Mouse (Mus musculus) forebrain, embryonic 14.5 days (tissue): ENCODE measurements around the gene Myh14. TPM values are rescaled to one million over a fixed set of nuclear protein-coding genes. Genes with fewer than 3 reads are reported as not detected.

Experiments
- ATAC-seq: fragments of 200-750 bp; cut with Nextera tagmentation; 2 replicates; pipeline ENCODE4 v1.8.0; 2017; ENCODE audit warnings: mild to moderate bottlenecking, moderate library complexity
- DNase-seq: peaks from one replicate; pipeline ENCODE4 v3.0.0-alpha.2; 2015; ENCODE audit warnings: low spot score
- H3K27ac ChIP-seq: fragments of 300-500 bp; sonication (generic); 2 replicates; pipeline ENCODE4 v1.5.1; 2014; ENCODE audit warnings: low read depth, mild to moderate bottlenecking, control low read depth, low read length, moderate library complexity
- H3K27me3 ChIP-seq: fragments of 300-500 bp; sonication (generic); replicated peaks from 2 replicates; pipeline ENCODE4 v1.6.1; 2014; ENCODE audit warnings: low read length, control low read depth, mixed read lengths; ENCODE audit not compliant: control insufficient read depth, insufficient read depth
- H3K36me3 ChIP-seq: fragments of 300-500 bp; sonication (generic); 2 replicates; pipeline ENCODE4 v1.6.1; 2014; ENCODE audit warnings: low read length, control low read depth; ENCODE audit not compliant: control insufficient read depth, insufficient read depth
- H3K4me1 ChIP-seq: fragments of 300-500 bp; sonication (generic); 2 replicates; pipeline ENCODE4 v1.6.1; 2014; ENCODE audit warnings: antibody characterized with exemption, low read length, control low read depth; ENCODE audit not compliant: control insufficient read depth, insufficient read depth
- H3K4me2 ChIP-seq: fragments of 300-500 bp; sonication (generic); 2 replicates; pipeline ENCODE4 v1.6.1; 2014; ENCODE audit warnings: mild to moderate bottlenecking, control low read depth, low read length
- H3K4me3 ChIP-seq: fragments of 300-500 bp; sonication (generic); 2 replicates; pipeline ENCODE4 v1.5.1; 2014; ENCODE audit warnings: low read depth, low read length, control low read depth
- H3K9ac ChIP-seq: fragments of 300-500 bp; sonication (generic); 2 replicates; pipeline ENCODE4 v1.6.1; 2014; ENCODE audit warnings: mild to moderate bottlenecking, low read length, control low read depth, moderate library complexity
- H3K9me3 ChIP-seq: fragments of 300-500 bp; sonication (generic); replicated peaks from 2 replicates; pipeline ENCODE4 v1.6.1; 2016; ENCODE audit warnings: low read length, control low read depth, mixed read lengths; ENCODE audit not compliant: control insufficient read depth
- WGBS: fragments of 180-500 bp; shearing (Covaris S2); extraction: QIAGEN DNeasy Blood & Tissue Kit; methylation state at CpG from one replicate; pipeline ENCODE4 v1.1.7; 2014; 5-methylcytosine and 5-hydroxymethylcytosine counted together
- polyA plus RNA-seq: library from polyadenylated mRNA; unstranded; fragments of >200 nt; fragmentation: Nextera tagmentation; extraction: Ambion mirVana; gene quantifications from 2 replicates; pipeline ENCODE4 v1.2.1, GENCODE M21; 2014

Myh14 gene
- polyA plus RNA-seq, 1 experiment from 2014 or later = 1.1 TPM

GRCm38 (mm10) chr7:44636684-44637083, 34.0 kb downstream of the Myh14 start:
- Histone ChIP-seq H3K36me3 (no peaks in the 10 kb centered on the region), H3K27me3 (peaks cover 23% of the 10 kb centered on the region), H3K9me3 (no peaks in the 10 kb centered on the region), H3K4me2 (no peak overlapping the region), H3K9ac (no peak overlapping the region), H3K4me1 (no peaks in the 10 kb centered on the region), H3K27ac (no peak overlapping the region), H3K4me3 (no peak overlapping the region)
- ATAC-seq (no peak), DNase-seq (no peak)
- WGBS = 81% methylated on average over 9 of the region's 9 CpGs

- 13% methylated on average over 15 of the region's 15 CpGs for WGBS
- Histone ChIP-seq H3K36me3 (no peaks in the 10 kb centered on the region), H3K9ac (no peak overlapping the region), H3K27ac (no peak overlapping the region), H3K4me2 (no peak overlapping the region), H3K4me1 (no peaks in the 10 kb centered on the region), H3K9me3 (no peaks in the 10 kb centered on the region), H3K4me3 (no peak overlapping the region), H3K27me3 (peaks cover 9% of the 10 kb centered on the region)
- no peak for ATAC-seq
- DNase-seq = no peak
Measured at GRCm38 (mm10) chr7:44633407-44633806, 37.2 kb downstream of the Myh14 start.

GRCm38 (mm10) chr7:44632676-44633075, 38.0 kb downstream of the Myh14 start:
- Histone ChIP-seq H3K4me1 (no peaks in the 10 kb centered on the region), H3K9ac (no peak overlapping the region), H3K4me2 (no peak overlapping the region), H3K9me3 (no peaks in the 10 kb centered on the region), H3K36me3 (no peaks in the 10 kb centered on the region), H3K4me3 (no peak overlapping the region), H3K27ac (no peak overlapping the region), H3K27me3 (0 out of 2 replicates have a peak, but pooled peaks cover 2% of the 10 kb centered on the region)
- no peak for ATAC-seq
- WGBS = 31% methylated on average over 12 of the region's 13 CpGs
- no peak for DNase-seq

GRCm38 (mm10) chr7:44630437-44630836, 40.2 kb downstream of the Myh14 start:
- ATAC-seq = no peak
- Histone ChIP-seq H3K4me3 (no peak overlapping the region), H3K4me2 (no peak overlapping the region), H3K27me3 (no peaks in the 10 kb centered on the region), H3K9me3 (no peaks in the 10 kb centered on the region), H3K36me3 (no peaks in the 10 kb centered on the region), H3K9ac (no peak overlapping the region), H3K27ac (no peak overlapping the region), H3K4me1 (no peaks in the 10 kb centered on the region)
- WGBS = 80% methylated on average over 13 of the region's 13 CpGs
- DNase-seq = no peak

GRCm38 (mm10) chr7:44628402-44629034, 42.1 kb downstream of the Myh14 start:
- 84% methylated on average over 15 of the region's 15 CpGs for WGBS
- no peak overlapping the region for H3K4me2 ChIP-seq

GRCm38 (mm10) chr7:44626966-44627365, 43.7 kb downstream of the Myh14 start:
- 84% methylated on average over 13 of the region's 13 CpGs for WGBS
- no peak overlapping the region for H3K4me2 ChIP-seq
- H3K9ac ChIP-seq = no peak overlapping the region
- DNase-seq (no peak), ATAC-seq (no peak)
- H3K9me3 ChIP-seq = no peaks in the 10 kb centered on the region
- no peaks in the 10 kb centered on the region for H3K36me3 ChIP-seq
- H3K27ac ChIP-seq = no peak overlapping the region
- no peaks in the 10 kb centered on the region for H3K27me3 ChIP-seq
- H3K4me1 ChIP-seq = no peaks in the 10 kb centered on the region
- H3K4me3 ChIP-seq = no peak overlapping the region

More at GRCm38 (mm10) chr7:44628402-44629034, 42.1 kb downstream of the Myh14 start:
- H3K27me3 ChIP-seq = no peaks in the 10 kb centered on the region
- no peaks in the 10 kb centered on the region for H3K36me3 ChIP-seq
- H3K4me3 ChIP-seq = no peak overlapping the region
- no peak overlapping the region for H3K27ac ChIP-seq
- no peak for ATAC-seq
- no peak for DNase-seq
- H3K9me3 ChIP-seq = no peaks in the 10 kb centered on the region
- no peaks in the 10 kb centered on the region for H3K4me1 ChIP-seq
- no peak overlapping the region for H3K9ac ChIP-seq

GRCm38 (mm10) chr7:44626068-44626385, 44.6 kb downstream of the Myh14 start:
- 57% methylated on average over 1 of the region's 1 CpGs for WGBS
- no peak overlapping the region for H3K4me2 ChIP-seq
- H3K27me3 ChIP-seq = no peaks in the 10 kb centered on the region
- ATAC-seq = no peak
- H3K4me3 ChIP-seq = no peak overlapping the region
- H3K27ac ChIP-seq = no peak overlapping the region
- DNase-seq = no peak
- no peaks in the 10 kb centered on the region for H3K36me3 ChIP-seq
- H3K9ac ChIP-seq = no peak overlapping the region
- no peaks in the 10 kb centered on the region for H3K9me3 ChIP-seq
- no peaks in the 10 kb centered on the region for H3K4me1 ChIP-seq

GRCm38 (mm10) chr7:44625241-44626067, 45.2 kb downstream of the Myh14 start:
- Histone ChIP-seq H3K27me3 (no peaks in the 10 kb centered on the region), H3K9me3 (no peaks in the 10 kb centered on the region), H3K4me3 (no peak overlapping the region), H3K4me2 (no peak overlapping the region), H3K4me1 (no peaks in the 10 kb centered on the region), H3K27ac (no peak overlapping the region), H3K9ac (no peak overlapping the region), H3K36me3 (no peaks in the 10 kb centered on the region)
- DNase-seq (no peak), ATAC-seq (no peak)
- 90% methylated on average over 13 of the region's 13 CpGs for WGBS

GRCm38 (mm10) chr7:44624828-44625227, 45.8 kb downstream of the Myh14 start:
- Histone ChIP-seq H3K9ac (no peak overlapping the region), H3K9me3 (no peaks in the 10 kb centered on the region), H3K27ac (no peak overlapping the region), H3K36me3 (no peaks in the 10 kb centered on the region), H3K4me2 (no peak overlapping the region), H3K27me3 (no peaks in the 10 kb centered on the region), H3K4me3 (no peak overlapping the region), H3K4me1 (no peaks in the 10 kb centered on the region)
- 75% methylated on average over 14 of the region's 14 CpGs for WGBS
- DNase-seq (no peak), ATAC-seq (no peak)
